Mouse (Mus musculus): ENCODE results near the gene Lman2l.
A peak's percentile ranks its signal among the peaks of the same experiment; 100 is the strongest.

Lman2l gene

GRCm38 (mm10) chr1:36457388-36458014, 12.4 kb upstream of the Lman2l start:
- DNase-seq: no peak

GRCm38 (mm10) chr1:36454055-36454815, 9.2 kb upstream of the Lman2l start:
- no peak for DNase-seq

GRCm38 (mm10) chr1:36446841-36447240, 1.8 kb upstream of the Lman2l start:
- no peak for DNase-seq

- DNase-seq: peak; percentile 33
These were observed 1.2 kb upstream of the Lman2l start for GRCm38 (mm10) chr1:36446106-36446824.

- no peak for DNase-seq
These were observed 437 bp upstream of the Lman2l start for GRCm38 (mm10) chr1:36445508-36445907.

- no peak for DNase-seq
These were observed 4.0 kb downstream of the Lman2l start for GRCm38 (mm10) chr1:36441101-36441500.

- DNase-seq: no peak
These were observed 7.8 kb downstream of the Lman2l start for GRCm38 (mm10) chr1:36437223-36437622.

- no peak for DNase-seq
These were observed 8.6 kb downstream of the Lman2l start for GRCm38 (mm10) chr1:36436515-36436914.

- peak; percentile 58 for DNase-seq
These were observed 10.0 kb downstream of the Lman2l start for GRCm38 (mm10) chr1:36435071-36435470.

- no peak for DNase-seq
These were observed 11.5 kb downstream of the Lman2l start for GRCm38 (mm10) chr1:36433616-36434015.

GRCm38 (mm10) chr1:36432999-36433398, 12.1 kb downstream of the Lman2l start:
- no peak for DNase-seq

- DNase-seq: peak; percentile 53
These were observed 15.6 kb downstream of the Lman2l start for GRCm38 (mm10) chr1:36429511-36429910.

- DNase-seq: no peak
These were observed 40.5 kb downstream of the Lman2l start for GRCm38 (mm10) chr1:36404531-36404930.

- no peak for DNase-seq
These were observed 43.6 kb downstream of the Lman2l start for GRCm38 (mm10) chr1:36401509-36401908.

GRCm38 (mm10) chr1:36397041-36397440, 48.0 kb downstream of the Lman2l start:
- no peak for DNase-seq

- DNase-seq: no peak
These were observed 65.5 kb downstream of the Lman2l start for GRCm38 (mm10) chr1:36379582-36379981.

- no peak for DNase-seq
These were observed 66.2 kb downstream of the Lman2l start for GRCm38 (mm10) chr1:36378880-36379279.

GRCm38 (mm10) chr1:36371934-36372845, 72.9 kb downstream of the Lman2l start, which contains the start of gene Fer1l5:
Gene Fer1l5 (plus strand): TSS chr1:36372291.
- no peak for DNase-seq

GRCm38 (mm10) chr1:36370918-36371317, 74.2 kb downstream of the Lman2l start:
- DNase-seq: no peak

All from thymus, postnatal 4 days (tissue).